Mouse (Mus musculus): ENCODE measurements around the gene Celf1. TPM values are rescaled to one million over a fixed set of nuclear protein-coding genes. Genes with fewer than 3 reads are reported as not detected.
"Not testable (repeated sequence)": the region's sequence is repeated elsewhere in the genome, so short reads cannot be mapped to it uniquely, and the experiment has no call there.

Celf1 gene
- polyA plus RNA-seq, 1 experiment from 2014 or later = 94.7 TPM

GRCm38 (mm10) chr2:90977291-90977690, 37.1 kb downstream of the Celf1 start:
- Histone ChIP-seq H3K9me3 (no peaks in the 10 kb centered on the region), H3K36me3 (peaks cover 3% of the 10 kb centered on the region; the same call in 1 of the 2 replicates), H3K9ac (no peak overlapping the region), H3K4me2 (no peak overlapping the region), H3K27me3 (no peaks in the 10 kb centered on the region), H3K4me3 (no peak overlapping the region), H3K27ac (replicated peaks) (no peak overlapping the region), H3K4me1 (replicated peaks) (no peaks in the 10 kb centered on the region)
- 78% methylated on average over 4 of the region's 4 CpGs for WGBS
- ATAC-seq (ENCODE audit: low FRiP score, low read depth) = no peak

GRCm38 (mm10) chr2:90986055-90986454, 45.9 kb downstream of the Celf1 start:
- H3K4me1 ChIP-seq (replicated peaks) = 0 out of 2 replicates have a peak, but pooled peaks cover 6% of the 10 kb centered on the region
- no peak overlapping the region for H3K27ac ChIP-seq (replicated peaks)
- H3K4me3 ChIP-seq = no peak overlapping the region
- no peaks in the 10 kb centered on the region for H3K36me3 ChIP-seq
- H3K4me2 ChIP-seq = no peak overlapping the region
- H3K9me3 ChIP-seq = no peaks in the 10 kb centered on the region
- H3K9ac ChIP-seq = no peak overlapping the region
- H3K27me3 ChIP-seq = no peaks in the 10 kb centered on the region
- no peak for ATAC-seq (ENCODE audit: low FRiP score, low read depth)
- 92% methylated on average over 3 of the region's 3 CpGs for WGBS

GRCm38 (mm10) chr2:91008536-91008935, 68.4 kb downstream of the Celf1 start:
- no peaks in the 10 kb centered on the region for H3K4me1 ChIP-seq (replicated peaks)
- H3K4me3 ChIP-seq = no peak overlapping the region
- H3K27ac ChIP-seq (replicated peaks) = no peak overlapping the region
- H3K36me3 ChIP-seq = peaks cover 79% of the 10 kb centered on the region
- no peaks in the 10 kb centered on the region for H3K27me3 ChIP-seq
- no peaks in the 10 kb centered on the region for H3K9me3 ChIP-seq
- 94% methylated on average over 8 of the region's 8 CpGs for WGBS
- no peak overlapping the region for H3K9ac ChIP-seq
- no peak overlapping the region for H3K4me2 ChIP-seq
- ATAC-seq (ENCODE audit: low FRiP score, low read depth) = no peak

- no peak for ATAC-seq (ENCODE audit: low FRiP score, low read depth)
- 86% methylated on average over 2 of the region's 2 CpGs for WGBS
- H3K36me3 ChIP-seq = peaks cover 71% of the 10 kb centered on the region
- no peaks in the 10 kb centered on the region for H3K27me3 ChIP-seq
- H3K27ac ChIP-seq (replicated peaks) = no peak overlapping the region
- H3K9me3 ChIP-seq = no peaks in the 10 kb centered on the region
- no peak overlapping the region for H3K4me3 ChIP-seq
- H3K9ac ChIP-seq = no peak overlapping the region
- no peaks in the 10 kb centered on the region for H3K4me1 ChIP-seq (replicated peaks)
- no peak overlapping the region for H3K4me2 ChIP-seq
Measured at GRCm38 (mm10) chr2:91013881-91014280, 73.7 kb downstream of the Celf1 start.

GRCm38 (mm10) chr2:91015386-91015785, 75.2 kb downstream of the Celf1 start:
- no peak overlapping the region for H3K27ac ChIP-seq (replicated peaks)
- H3K4me3 ChIP-seq = no peak overlapping the region
- H3K4me2 ChIP-seq = no peak overlapping the region
- peaks cover 65% of the 10 kb centered on the region for H3K36me3 ChIP-seq
- no peak for ATAC-seq (ENCODE audit: low FRiP score, low read depth)
- no peaks in the 10 kb centered on the region for H3K4me1 ChIP-seq (replicated peaks)
- no peaks in the 10 kb centered on the region for H3K9me3 ChIP-seq
- no peak overlapping the region for H3K9ac ChIP-seq
- WGBS = 71% methylated on average over 4 of the region's 4 CpGs
- no peaks in the 10 kb centered on the region for H3K27me3 ChIP-seq

- 74% methylated on average over 8 of the region's 8 CpGs for WGBS
- Histone ChIP-seq H3K27ac (replicated peaks) (no peak overlapping the region), H3K36me3 (peaks cover 45% of the 10 kb centered on the region), H3K9me3 (no peaks in the 10 kb centered on the region), H3K4me3 (no peak overlapping the region), H3K4me1 (replicated peaks) (no peaks in the 10 kb centered on the region), H3K4me2 (no peak overlapping the region), H3K27me3 (no peaks in the 10 kb centered on the region), H3K9ac (no peak overlapping the region)
- ATAC-seq (ENCODE audit: low FRiP score, low read depth) = no peak
Measured at GRCm38 (mm10) chr2:91018061-91018788, 78.0 kb downstream of the Celf1 start.

GRCm38 (mm10) chr2:91019911-91020310, 79.7 kb downstream of the Celf1 start:
- Histone ChIP-seq H3K4me1 (replicated peaks) (no peaks in the 10 kb centered on the region), H3K4me3 (no peak overlapping the region), H3K9me3 (no peaks in the 10 kb centered on the region), H3K27ac (replicated peaks) (no peak overlapping the region), H3K36me3 (peaks cover 28% of the 10 kb centered on the region), H3K9ac (no peak overlapping the region), H3K27me3 (no peaks in the 10 kb centered on the region), H3K4me2 (no peak overlapping the region)
- 96% methylated on average over 3 of the region's 3 CpGs for WGBS
- no peak for ATAC-seq (ENCODE audit: low FRiP score, low read depth)

- not testable (repeated sequence) for H3K27ac ChIP-seq (replicated peaks); H3K27me3 ChIP-seq; H3K4me1 ChIP-seq (replicated peaks); H3K9ac ChIP-seq; H3K9me3 ChIP-seq; ATAC-seq (ENCODE audit: low FRiP score, low read depth); H3K4me2 ChIP-seq; H3K4me3 ChIP-seq
- WGBS = 95% methylated on average over 7 of the region's 7 CpGs
- H3K36me3 ChIP-seq = peaks cover 13% of the 10 kb centered on the region; the same call in 1 of the 2 replicates
Measured at GRCm38 (mm10) chr2:91022266-91022665, 82.1 kb downstream of the Celf1 start.

- Histone ChIP-seq H3K4me3 (no peak overlapping the region), H3K4me2 (no peak overlapping the region), H3K36me3 (peaks cover 11% of the 10 kb centered on the region; the same call in 1 of the 2 replicates), H3K27ac (replicated peaks) (no peak overlapping the region), H3K4me1 (replicated peaks) (no peaks in the 10 kb centered on the region), H3K9ac (no peak overlapping the region), H3K9me3 (no peaks in the 10 kb centered on the region), H3K27me3 (no peaks in the 10 kb centered on the region)
- no peak for ATAC-seq (ENCODE audit: low FRiP score, low read depth)
- 58% methylated on average over 2 of the region's 2 CpGs for WGBS
Measured at GRCm38 (mm10) chr2:91023131-91023530, 82.9 kb downstream of the Celf1 start.

GRCm38 (mm10) chr2:91023956-91024355, 83.8 kb downstream of the Celf1 start:
- ATAC-seq (ENCODE audit: low FRiP score, low read depth) = no peak
- 97% methylated on average over 1 of the region's 1 CpGs for WGBS
- H3K4me1 ChIP-seq (replicated peaks) = no peaks in the 10 kb centered on the region

GRCm38 (mm10) chr2:91025081-91025516, 84.9 kb downstream of the Celf1 start:
- H3K4me1 ChIP-seq (replicated peaks) = no peaks in the 10 kb centered on the region
- WGBS = 73% methylated on average over 1 of the region's 1 CpGs
- H3K4me2 ChIP-seq = no peak overlapping the region
- no peaks in the 10 kb centered on the region for H3K27me3 ChIP-seq
- no peak for ATAC-seq (ENCODE audit: low FRiP score, low read depth)
- no peak overlapping the region for H3K4me3 ChIP-seq
- H3K9me3 ChIP-seq = no peaks in the 10 kb centered on the region
- H3K36me3 ChIP-seq = peaks cover 2% of the 10 kb centered on the region; the same call in 1 of the 2 replicates
- no peak overlapping the region for H3K9ac ChIP-seq
- no peak overlapping the region for H3K27ac ChIP-seq (replicated peaks)

More at GRCm38 (mm10) chr2:91023956-91024355, 83.8 kb downstream of the Celf1 start:
- H3K9ac ChIP-seq = no peak overlapping the region
- H3K36me3 ChIP-seq = peaks cover 8% of the 10 kb centered on the region; the same call in 1 of the 2 replicates
- no peak overlapping the region for H3K27ac ChIP-seq (replicated peaks)
- H3K27me3 ChIP-seq = no peaks in the 10 kb centered on the region
- no peak overlapping the region for H3K4me2 ChIP-seq
- H3K9me3 ChIP-seq = no peaks in the 10 kb centered on the region
- no peak overlapping the region for H3K4me3 ChIP-seq

GRCm38 (mm10) chr2:91026491-91026890, 86.3 kb downstream of the Celf1 start:
- no peak for ATAC-seq (ENCODE audit: low FRiP score, low read depth)
- Histone ChIP-seq H3K4me3 (no peak overlapping the region), H3K27me3 (no peaks in the 10 kb centered on the region), H3K27ac (replicated peaks) (no peak overlapping the region), H3K9me3 (no peaks in the 10 kb centered on the region), H3K4me1 (replicated peaks) (no peaks in the 10 kb centered on the region), H3K4me2 (no peak overlapping the region), H3K36me3 (no peaks in the 10 kb centered on the region), H3K9ac (no peak overlapping the region)
- 94% methylated on average over 1 of the region's 1 CpGs for WGBS

All from hindbrain, embryonic 15.5 days (tissue).